Mouse (Mus musculus): Measurements from ENCODE around the gene Dnase1l3.

Dnase1l3 gene

DNA sequence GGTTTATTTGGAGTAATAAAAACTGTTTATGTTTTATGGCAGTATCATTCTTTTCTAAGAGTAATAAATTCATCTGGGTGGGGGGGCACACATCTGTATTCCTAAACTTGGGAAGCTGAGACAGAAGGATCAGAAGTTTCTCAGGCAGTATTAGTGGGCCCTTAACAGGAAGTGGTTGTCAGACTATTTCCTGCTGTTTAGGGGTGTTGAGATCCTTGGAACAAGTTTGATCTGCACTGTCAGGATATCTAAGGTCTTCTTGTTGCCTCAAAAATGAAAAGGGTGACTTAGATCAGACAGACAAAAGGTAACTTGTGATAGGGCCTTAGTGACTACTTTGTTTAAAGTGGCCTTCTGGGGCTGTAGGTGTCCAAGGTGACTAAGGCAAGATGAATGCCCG is 16.2 kb downstream of the Dnase1l3 start:
- no peak for DNase-seq (ENCODE audit: low read depth, low spot score)

DNA sequence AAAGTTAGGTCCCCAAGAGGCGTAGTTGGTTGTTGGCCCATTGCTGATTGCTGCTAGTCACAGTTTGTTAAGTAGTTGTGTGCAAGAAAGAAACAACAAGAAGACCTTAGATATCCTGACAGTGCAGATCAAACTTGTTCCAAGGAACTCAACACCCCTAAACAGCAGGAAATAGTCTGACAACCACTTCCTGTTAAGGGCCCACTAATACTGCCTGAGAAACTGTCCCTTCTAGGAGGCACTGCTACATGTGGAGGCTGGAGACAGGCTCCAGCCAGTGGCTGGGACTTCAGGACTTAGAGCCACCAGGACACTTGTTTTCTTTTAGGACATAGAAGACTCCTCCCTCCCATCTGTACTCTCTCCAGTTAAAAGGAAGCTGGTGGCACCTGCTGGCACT is 16.9 kb downstream of the Dnase1l3 start:
- DNase-seq (ENCODE audit: low read depth, low spot score): no peak

DNA sequence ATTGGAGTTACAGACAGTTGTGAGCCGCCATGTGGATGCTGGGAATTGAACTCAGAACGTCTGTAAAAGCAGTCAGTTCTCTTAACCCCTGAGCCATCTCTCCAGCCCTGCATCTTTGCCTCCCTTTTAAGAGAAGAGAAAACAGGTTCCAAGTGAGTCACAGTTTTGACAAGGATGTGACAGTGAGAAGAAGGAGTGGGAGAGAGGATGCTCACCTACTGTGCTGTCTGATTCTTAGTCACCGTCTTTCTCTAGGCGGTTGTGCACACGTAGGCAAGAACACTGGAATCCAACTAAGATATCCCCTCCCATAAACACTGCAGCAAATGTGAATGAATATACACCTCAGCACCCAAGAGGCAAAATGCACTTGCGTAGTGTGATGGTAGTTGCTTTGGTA is 19.2 kb downstream of the Dnase1l3 start:
- DNase-seq (ENCODE audit: low read depth, low spot score): no peak

DNA sequence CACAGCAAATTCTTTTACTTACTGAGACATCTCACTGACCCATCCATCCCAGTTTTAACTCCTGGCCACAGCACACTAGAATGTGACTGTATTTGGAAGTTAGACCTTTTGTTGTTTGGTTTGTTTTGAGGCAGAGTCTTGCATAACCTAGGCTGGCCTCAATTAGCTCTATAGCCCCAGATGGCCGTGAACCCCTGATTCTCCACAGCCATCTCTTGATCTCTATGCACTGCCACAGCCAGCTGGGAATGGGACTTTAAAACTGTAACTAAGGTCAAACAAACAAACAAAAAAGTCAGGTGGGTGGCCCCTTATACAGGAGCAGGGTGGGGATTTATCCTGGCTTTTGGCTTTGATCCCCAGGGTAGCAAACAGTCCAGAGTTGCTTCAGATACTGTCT is 19.7 kb downstream of the Dnase1l3 start:
- no peak for DNase-seq (ENCODE audit: low read depth, low spot score)

DNA sequence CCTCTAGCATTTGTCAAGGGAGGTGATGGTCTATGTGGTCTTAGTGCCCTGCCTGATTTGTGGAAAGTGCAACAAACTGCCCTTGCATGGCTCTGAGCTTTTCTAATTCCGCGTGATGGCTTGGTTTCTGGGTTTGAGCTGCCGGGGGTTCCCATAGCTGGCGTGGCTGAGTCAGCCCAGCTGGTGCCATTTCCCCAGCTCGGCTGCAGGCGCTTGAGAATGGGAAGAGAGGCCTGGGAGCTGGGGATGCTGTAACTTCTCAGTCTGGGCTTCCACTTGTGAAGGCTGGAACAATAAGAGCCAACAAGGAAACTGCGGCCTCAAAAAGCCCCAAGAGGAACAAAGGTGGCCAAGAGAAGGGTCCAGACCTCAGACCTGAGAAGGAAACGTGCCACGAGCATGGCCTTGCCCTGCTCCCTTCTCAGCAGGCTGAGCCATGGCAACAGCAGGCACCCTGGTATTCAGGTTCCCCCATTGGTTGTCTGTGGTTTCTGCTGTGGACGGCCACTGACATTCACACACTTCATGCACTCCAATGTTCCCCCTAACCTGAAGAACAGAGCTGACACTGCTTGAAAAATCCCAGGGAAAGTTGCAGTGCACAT is 22.4 kb downstream of the Dnase1l3 start:
- no peak for DNase-seq (ENCODE audit: low read depth, low spot score)

DNA sequence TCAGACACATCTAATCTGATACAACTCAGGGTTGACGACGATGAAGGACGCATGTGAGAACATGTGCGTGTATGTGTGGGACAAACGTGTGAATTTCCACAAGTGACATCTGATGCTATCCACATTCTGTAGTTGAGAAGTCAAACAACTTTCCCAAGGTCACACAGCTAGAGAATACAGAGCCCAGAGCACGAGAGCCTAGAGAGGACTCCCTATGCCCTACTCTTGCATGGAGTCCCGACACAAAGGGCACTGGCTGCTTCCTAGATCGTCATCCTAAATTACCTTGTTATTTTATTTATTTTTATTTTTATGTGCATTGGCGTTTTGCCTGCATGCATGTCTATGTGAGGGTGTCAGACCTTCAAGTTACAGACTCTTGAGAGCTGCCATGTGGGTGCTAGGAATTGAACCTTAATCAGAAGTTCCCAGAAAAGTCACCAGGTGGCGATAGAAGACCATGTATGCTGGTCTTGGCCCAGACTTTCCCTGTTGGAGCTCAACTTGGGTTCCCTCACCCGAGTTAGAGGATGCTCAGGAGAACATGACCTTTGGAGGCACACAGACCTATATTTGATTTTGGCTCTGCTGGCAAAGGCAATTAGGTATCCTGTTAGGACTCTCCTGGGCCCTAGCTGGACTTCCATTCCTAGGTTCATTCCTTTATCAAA is 30.0 kb downstream of the Dnase1l3 start:
- peak; percentile 83 for DNase-seq (ENCODE audit: low read depth, low spot score)

DNA sequence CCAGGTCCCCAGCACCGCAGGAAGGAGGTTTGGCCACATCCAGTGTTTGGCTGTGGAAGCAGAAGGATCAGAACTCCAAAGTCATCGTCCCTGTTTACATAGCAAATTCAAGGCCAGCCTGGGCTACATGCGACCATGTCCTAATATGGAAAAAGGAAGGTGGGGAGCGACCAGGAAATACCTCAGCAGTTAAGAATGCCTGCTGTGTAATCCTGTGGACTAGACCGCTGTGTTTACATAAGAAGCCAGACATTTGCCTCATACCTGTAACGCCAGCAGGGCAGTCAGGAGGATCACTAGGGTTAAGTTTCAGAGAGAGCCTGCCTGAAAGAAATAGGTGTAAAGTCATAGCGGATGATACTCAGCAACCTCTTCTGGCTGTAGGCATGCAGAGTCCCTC is 31.2 kb downstream of the Dnase1l3 start:
- DNase-seq (ENCODE audit: low read depth, low spot score): no peak

DNA sequence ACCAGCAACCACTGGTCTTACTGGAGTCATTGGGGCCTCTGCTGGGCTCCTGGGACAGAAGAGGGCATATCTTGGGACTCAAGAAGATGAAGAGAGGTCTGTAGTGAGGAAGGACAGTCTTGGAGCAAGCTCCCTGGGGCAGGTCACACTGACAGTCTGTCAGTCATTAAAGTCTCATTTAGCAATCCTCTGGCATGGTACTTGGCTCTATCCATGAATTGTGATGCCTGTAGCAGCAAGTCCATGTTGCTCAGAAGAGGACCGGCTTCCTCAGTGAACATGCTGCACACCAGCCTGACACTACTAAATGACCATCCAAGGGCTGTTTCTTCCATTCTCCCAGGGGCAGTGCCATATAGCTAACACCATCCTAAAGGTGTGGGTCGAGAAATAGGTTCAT is 31.7 kb downstream of the Dnase1l3 start:
- DNase-seq (ENCODE audit: low read depth, low spot score): no peak

DNA sequence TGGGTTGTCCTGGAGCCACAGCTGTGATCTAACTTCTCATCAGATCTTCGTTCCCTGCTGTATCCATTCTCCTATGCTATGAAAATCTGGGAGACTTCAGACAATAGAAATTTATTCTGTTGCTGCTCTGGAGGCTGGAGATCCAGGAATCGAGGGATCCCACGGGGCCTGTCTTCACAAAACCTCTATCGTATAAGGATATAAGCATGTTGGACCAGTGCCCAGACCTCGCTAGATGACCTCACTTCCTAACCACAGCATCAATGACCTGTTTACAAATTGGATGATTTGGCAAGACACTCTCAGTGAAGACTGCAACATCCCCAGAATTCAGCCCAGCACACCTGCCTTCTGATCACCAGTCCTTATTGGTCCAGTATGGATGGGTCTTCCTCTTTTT is 32.7 kb downstream of the Dnase1l3 start:
- DNase-seq (ENCODE audit: low read depth, low spot score): peak; percentile 75

DNA sequence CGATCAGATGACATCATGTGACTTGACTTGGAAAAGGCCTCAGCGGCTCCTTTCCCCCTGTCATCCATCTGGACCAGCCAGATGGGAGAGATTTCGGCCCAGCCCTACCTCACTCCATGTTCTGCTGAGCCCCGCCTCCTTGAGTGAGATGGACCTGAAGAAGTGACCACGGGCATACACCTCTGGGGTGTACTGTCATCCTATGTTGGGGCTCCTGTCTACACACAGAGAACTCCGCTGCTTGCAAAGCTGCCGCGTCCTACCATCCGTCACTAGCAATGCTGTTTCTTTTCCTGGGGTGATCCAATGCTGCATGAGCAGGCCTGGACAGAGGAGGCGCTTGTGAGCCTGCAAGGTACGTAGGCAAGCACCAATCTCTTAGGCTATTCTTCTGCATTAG is 33.8 kb downstream of the Dnase1l3 start:
- no peak for DNase-seq (ENCODE audit: low read depth, low spot score)

DNA sequence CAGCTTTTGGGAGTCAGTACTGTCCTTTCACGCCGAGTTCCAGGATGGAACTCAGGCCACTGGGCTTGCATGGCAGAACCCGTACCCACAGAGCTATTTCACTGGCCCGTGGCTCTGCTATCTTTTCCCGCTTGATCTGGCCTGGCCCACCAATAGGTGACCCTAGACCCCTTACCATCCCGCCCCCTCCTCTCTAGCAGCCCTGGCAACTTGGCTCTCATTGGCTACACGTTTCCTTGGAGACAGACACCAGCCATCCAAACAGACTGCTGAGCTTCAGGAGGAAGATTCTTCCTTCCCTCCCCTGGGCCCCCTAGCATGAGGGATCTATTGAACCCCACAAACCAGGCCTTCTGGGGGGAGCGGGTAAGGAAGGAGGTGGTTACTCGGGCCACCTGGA is 37.3 kb downstream of the Dnase1l3 start, which contains the start of gene Gm45521:
TSS of gene Gm45521 (plus strand) at position 240 of the 400 bp plus-strand sequence.
- DNase-seq (ENCODE audit: low read depth, low spot score): no peak

DNA sequence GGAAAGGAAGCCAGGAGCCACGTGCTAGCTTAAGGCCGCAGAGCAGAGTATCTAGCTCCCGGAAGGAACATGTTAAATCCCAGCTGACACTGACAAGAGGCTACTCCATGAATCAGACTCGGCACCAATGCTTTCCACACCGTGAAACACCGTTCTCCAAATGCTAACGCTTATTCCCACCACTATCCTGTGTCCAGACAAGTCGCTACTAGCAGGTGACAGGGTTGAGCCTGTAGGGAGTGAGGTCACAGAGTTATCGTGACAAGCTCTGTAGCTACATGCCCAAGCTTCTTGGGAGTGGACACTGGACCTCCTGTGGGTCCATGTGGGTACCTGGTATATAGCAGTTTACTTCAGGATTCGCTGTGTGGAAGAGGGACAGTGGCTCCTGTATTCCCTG is 37.9 kb downstream of the Dnase1l3 start:
- no peak for DNase-seq (ENCODE audit: low read depth, low spot score)

DNA sequence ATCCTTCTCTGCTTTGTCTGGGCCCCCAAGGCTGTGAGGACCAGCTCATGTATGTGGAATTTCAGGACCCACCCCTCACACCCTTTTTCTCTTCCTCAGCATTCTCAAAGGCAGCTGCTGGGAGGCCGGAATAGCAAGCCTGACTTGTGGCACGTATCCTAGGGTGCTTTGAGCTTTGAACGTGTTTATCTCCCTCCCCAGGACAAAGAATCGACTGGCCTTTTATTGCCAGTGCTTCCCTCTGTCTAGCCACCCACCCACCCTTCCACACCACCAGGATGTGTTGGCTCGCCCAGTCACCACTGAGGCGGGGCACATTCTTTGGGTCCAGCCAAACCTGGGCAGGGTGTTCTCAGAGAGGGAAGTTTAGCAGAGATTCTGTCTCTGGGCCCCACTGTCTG is 40.3 kb downstream of the Dnase1l3 start:
- peak; percentile 75 for DNase-seq (ENCODE audit: low read depth, low spot score)

DNA sequence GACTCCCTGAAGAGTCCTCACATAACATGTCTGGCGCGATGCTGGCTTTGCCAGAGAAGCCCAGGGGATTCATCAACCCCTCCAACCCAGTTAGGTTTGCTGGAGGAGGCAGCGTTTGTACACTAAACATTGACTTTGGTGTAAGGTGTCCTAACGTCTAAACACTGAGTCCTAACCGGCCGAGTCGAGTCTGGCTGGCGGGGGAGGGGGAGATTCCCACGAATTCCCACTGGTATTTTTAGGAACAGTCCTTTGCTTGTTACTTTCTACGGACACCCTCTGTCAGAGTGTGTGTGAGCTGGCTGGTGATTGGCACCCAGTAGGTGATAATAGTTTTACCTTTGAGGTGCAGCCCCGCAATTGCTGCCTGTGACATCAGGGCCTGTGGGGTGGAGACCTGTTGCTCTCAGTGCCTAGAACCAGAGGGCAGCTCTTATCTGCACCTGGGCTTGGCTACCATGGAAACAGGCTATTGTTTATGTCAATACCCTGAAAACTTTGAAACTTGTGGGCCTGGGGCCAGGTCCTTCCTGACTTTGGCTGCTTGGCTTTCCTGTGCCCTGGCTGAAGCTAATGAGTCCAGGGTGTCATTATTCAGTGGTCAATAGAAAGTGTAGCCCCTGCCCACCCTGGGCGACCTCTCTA is 41.6 kb downstream of the Dnase1l3 start:
- DNase-seq (ENCODE audit: low read depth, low spot score): peak; percentile 52

DNA sequence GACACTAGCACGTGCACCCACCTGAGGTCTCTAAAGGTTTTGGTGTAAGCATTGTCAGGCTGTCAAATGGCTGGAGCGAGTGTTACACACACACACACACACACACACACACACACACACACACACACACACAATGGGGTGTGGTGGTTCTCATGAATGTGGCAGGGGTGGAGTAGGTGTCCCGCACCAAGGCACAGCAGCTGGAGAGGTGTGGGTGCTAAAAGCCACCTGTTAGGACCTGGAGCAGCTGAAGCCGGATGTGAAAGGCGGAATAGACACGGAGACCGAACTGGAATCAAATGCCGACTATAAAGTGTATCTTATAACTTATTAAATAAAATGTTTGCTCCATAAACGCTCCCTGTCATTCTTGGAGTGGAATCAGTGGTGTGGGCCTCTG is 43.1 kb downstream of the Dnase1l3 start:
- no peak for DNase-seq (ENCODE audit: low read depth, low spot score)

DNA sequence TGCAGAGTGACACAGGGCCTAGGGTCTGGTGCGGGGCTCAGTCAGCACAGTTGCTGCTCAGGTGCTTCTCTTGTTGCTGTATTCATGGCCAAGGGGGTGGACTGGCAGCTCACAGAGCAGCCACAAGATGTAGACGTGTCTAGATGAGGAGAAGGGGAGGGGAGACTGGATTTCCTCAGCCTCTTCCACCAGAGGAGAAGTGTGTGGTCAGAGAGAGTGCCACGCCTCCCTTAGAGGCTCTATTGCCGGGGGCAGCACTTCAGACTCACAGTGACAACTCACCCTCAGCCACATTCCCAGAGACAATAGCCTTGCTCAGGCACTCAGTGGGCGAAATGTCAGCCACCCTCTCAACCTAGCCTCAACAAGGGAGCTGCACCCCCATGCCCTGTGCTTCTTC is 49.1 kb downstream of the Dnase1l3 start:
- DNase-seq (ENCODE audit: low read depth, low spot score): no peak

DNA sequence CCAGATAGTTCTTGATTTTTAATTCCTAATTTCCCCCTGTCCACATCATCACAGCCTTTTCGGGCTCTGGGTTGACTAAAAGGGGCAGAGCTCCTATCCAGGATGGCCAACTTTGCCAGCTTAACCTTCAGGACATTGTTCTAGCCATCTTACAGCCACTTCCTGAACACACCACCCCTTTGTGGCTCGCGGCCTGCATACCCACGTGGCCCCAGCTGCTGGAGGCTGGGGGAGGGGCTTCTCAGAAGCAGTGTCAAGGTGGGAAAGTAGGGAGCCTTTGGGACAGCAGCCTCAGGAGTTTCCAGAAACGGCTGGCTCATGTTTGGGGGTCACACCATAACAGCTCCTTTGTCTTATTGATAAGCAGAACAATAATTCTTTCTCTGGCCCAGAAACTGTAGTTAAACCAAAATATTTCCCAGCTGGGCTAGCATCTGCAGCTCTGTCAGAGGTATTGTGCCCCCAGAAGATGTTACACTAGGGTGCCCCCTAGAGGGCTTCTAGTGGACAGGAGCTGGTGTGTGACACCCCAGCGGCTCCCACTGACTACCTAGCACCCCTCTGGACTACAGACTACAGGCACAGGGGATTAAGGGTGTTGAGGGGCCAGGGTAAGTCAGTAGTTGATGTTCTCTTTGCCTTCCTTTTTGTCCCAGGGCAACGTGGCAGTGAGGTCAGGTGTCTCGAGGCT is 49.9 kb downstream of the Dnase1l3 start:
- DNase-seq (ENCODE audit: low read depth, low spot score): no peak

DNA sequence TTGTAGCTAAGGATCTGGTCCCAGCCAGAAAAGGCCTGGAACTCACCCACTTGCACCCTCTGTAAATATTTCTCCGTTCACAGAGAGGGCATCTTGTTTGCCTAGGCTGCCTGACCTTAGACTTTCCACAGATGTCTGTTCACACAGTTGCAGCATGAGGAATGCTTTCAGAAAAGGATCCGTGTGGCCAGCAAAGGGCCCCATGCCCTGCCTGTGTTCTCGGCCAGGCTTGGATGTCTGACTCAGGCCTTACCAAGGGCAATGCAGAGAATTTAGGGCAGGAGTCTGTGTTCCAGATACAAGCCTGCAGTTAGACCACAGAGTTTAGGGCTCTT is 50.6 kb downstream of the Dnase1l3 start:
- no peak for DNase-seq (ENCODE audit: low read depth, low spot score)

DNA sequence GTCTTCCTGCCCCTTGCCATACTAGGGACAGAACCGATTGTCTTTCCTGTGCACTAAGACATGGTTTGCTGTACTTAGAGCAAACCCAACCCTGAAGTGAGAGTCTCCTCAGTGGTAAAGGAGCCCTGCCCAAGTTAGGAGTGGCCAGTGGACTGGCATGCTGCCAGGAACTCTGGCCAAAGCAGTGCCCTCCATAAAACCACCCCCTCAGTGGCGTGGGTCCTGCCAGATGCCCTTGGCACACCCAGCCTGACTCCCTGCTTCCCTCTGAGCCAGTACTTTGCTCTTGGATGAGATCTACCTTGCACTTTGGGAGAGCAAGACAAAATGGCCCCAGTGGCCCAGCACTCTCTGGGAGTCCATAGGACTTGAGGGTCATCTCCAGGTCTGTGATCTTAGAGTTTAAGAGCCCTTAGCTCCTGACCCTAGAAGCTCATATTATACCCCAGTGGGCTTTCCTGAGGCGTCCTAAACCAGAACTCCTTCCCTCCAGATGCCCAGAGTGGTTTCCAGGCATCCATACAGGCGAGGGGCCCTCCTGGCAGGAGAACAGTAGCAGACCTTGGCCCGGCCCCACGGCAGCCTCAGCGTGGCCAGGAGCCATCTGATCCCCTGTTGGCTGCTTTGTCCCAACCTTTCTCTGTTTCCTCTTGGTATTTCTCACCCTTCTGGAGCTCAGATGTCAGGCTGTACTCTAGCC is 51.1 kb downstream of the Dnase1l3 start:
- no peak for DNase-seq (ENCODE audit: low read depth, low spot score)

DNA sequence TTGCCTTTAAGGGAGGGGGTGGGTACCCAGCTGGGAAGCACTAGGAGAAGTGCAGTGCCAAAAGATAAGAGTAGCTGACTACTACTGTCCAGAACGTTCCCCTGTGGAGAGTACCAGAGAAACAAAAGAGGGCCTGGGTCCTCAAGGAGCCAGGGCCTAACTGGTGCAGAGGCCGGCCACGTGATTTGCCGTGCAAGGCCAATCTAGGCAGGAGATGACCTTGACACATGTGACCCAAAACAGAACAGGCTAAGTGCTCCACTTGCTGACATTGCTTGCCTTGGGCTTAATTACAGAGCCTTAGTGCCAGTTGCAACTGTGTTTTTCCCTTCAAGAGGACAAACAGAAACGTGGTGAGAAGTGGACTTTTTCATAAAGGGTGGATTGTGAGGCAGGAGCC is 53.0 kb downstream of the Dnase1l3 start:
- no peak for DNase-seq (ENCODE audit: low read depth, low spot score)

DNA sequence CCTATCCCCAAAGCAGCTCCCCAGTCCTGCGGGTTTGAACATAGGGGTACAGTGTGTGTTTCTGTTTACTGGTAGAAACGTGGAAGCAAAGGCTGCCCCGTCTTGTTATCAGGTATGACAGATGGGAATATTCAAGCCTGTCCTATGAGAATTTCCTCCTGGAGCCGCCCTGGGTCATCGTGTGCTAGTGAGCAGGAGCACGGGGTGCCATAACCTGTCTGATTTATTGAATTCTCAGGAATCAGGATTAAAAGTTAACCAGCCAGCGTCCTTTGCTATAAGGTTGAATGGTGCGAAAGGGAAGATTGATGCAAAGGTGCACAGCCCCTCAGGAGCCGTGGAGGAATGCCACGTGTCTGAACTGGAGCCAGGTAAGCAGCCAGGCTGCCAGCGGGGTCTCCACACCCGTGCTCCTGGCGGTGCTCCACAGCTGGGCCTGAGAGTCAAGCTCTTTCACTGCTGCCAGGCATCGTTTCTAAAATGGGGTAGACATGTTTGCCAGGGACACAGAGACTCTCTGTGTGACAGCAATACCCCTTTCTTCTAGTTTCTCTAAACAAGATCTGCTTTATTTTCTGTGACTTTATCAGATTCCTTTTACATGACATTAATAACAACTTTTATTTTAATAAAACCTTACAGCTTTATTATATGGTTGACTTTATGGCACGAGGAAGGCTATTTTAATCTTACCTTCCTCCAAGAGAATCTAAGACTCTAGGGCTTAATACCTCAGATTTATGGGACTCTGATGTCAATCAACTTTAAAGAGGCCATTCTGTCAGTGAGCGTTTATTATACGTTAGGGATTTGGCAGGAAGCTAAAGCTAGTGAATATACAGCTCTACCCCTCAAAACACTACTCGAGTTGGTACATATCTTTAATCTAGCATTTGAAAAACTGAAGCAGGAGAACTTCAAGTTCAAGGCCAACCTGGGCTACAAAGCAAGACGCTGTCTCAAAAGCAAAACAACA is 55.3 kb downstream of the Dnase1l3 start:
- DNase-seq (ENCODE audit: low read depth, low spot score): no peak
